Mouse (Mus musculus) cerebellum, adult 8-10 months (tissue): ENCODE measurements around the gene Hgd.

ENCODE experiments used
- DNase-seq: peaks from one replicate; pipeline ENCODE4 v3.0.0; 2022

The Hgd gene

DNA sequence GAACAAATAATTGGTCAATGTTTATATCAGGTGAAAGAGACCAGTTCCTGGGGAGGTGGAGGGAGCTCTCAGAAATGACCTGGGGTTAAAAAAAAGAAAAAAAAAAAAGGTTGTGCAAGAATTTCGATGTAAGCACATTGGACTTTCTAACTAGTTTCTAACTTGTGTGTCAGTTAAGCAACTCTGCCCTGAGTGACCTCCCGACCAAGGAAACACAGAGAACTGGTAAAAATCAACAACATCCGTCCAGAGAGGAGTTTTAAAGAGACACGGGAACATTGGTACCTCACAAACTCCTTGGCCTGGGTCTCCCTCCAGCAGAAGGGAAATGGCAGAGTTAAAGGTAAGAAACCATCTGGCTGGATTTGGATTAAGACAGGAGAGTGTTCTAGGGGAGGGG lies at the start of gene Hgd:
Hgd (plus strand) TSS at position 160 of the 400 bp plus-strand sequence.
- no peak for DNase-seq

DNA sequence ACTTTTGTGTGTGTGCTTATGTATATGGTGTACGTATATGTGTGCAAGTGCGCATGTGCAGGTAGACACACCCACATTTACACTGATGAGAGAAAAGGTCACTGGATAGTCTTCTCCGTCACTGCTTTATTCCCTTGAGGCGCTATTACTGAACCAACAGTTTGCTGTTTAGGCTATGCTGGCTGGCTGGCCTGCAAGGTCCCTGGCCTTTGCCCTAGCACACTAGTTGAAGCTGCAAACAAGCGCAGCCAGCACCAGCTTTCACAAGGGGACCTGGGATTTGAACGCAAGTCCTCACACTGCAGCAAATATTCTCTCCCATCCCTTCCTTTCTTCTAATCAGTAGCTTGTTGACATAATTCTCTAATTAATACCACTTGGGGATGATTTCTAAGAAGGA lies 49.8 kb upstream of the Hgd start:
- no peak for DNase-seq

DNA sequence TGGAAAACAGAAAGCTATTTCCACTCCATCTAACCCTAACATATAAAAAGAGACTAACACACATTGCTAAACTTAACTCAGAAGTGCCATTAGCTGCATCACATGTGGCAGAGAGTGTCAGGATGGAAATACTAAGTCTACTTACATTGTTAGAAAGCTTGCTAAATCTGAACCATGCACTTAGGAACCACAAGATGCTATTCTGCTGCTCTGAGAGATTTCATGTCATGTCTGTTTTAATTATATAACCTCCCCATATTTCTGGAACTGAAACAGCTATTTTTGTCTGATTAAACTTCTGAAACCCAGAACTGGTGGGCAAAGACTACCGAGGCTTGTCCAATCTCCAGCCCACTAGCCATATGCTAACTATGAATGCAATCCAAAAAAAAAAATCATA lies 47.9 kb upstream of the Hgd start:
- no peak for DNase-seq

DNA sequence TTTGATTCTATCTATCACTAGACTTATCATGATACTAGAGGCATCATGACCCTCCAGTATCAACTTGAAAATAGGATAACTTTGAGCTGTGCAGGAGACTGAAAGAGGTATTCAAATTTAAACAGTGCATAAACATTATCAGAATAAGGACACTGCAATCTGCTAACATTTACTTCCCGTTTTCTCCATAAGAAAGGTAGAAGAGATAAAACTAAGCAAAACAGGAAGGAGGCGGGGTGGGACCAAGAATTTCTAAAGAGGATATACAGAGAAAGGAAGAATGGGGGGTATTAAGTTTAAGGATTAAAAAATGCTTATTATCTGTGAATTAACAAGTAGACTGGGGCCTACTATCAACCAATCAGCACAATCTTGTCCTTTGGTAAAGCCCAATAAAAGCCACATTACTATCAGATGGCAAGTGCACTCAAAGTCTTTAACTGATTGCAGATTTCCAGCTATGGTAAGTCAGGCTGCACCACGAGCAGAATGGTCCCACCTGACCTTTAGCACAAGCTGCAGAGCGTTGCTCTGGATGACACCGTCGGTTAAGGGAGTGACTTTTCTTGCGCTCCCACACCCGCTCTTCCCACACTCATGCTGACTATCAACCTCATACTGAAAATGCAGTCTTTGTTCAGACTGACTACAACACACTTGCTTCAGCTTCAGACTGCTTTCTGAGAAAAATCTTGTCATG lies 46.4 kb upstream of the Hgd start:
- no peak for DNase-seq

DNA sequence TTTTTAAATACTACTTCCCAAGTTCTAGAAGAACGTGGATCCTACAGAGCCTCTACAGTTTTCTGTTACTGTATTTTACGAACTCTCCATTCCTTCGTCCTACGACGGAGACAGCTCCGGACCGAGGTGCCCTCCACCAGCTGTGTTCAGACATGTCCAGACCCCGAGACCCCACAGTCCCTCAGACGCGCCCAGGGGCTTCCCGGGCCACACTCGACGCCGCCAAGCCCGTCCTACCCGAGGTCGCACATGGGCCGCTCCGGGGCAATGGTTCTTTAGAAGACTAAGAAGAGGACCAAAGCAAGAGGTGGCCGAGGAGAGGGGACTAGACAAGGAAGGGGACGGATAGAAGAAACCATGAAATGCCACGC lies 40.7 kb upstream of the Hgd start:
- no peak for DNase-seq

DNA sequence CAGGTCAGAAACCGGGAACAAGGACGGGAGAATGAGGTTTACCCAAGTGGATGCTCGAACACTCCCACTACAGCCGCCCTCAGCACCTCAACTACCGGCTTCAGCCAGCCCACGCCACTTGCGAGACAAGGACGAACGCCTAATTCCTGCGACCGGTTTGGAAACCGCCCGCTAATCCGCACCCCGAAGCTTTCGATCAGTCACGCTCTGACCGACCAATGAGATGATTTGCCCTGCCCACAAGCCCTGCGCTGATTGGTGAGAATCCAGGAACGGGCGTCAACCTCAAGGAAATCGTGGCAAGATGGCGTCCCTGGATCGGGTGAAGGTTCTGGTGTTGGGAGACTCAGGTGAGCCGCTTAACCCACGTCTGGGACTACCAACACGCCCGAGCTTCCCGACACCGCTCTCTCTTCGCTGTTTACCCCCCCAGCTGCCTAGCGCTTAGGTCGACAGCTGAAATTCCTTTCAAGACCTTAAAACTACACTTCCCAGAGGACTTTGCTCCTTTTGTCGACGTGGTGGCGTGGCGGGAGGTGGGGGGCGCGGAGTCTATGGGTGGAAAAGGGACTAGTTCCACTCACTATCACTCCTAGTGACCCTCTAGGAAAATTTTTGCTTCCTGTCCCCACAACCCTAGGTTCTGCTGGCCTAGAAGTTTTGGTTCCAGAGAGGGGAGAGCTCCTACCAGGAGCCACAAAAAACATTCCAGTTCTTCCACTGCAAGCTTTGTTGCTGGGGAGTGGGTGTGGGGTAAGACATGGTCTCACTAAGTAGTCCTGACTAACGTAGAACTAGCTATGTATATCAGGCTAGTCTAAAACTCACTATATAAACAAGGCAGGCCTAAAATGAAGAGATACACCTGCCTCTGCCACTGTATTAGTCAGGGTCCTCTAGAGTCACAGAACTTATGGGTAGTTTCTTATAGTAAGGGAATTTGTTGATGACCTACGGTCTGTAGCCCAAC lies 40.1 kb upstream of the Hgd start, which contains the start of the genes Gtf2e1 and Rabl3:
Gtf2e1 (minus strand) TSS at position 179 of the 970 bp plus-strand sequence.
Rabl3 (plus strand) TSS at position 275 of the 970 bp plus-strand sequence.
- peak; percentile 97 for DNase-seq

DNA sequence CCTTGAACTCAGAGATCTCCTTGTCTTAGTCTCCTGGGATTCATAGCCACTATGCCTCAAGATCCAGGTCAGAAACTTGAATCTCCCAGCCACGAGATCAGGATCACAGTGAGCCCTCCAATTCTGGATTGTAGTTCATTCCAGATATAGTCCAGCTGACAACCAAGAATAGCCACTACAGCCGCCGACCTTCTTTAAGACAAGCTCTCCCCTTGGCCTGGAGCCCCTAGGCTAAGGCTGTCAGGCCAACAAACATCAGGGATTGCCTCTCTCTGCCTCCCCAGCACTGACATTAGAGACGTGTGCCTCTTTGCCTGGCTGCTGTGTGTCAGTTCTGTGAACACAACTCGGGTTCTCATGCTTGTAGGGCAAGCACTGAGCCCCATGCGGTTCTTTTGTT lies 39.2 kb upstream of the Hgd start:
- peak; percentile 22 for DNase-seq

DNA sequence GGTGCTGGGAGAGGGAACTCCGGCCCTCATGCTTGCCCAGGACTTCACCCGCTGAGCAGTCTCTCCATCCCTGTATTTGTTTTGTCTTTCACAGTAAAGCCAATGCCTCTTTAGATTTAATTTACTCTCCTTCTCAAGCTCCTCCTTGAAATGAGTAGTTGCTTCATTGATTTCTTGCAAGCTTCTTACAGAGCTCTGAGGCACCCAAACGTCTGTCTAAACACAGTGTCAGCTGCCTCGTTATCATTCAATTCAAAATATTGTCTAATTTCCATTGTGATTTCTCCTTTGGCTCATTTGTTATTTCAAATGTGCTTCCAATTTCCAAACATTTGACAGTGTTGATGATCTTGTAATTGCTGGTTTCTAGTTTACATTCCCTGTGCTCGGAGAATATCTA lies 33.6 kb upstream of the Hgd start:
- no peak for DNase-seq

DNA sequence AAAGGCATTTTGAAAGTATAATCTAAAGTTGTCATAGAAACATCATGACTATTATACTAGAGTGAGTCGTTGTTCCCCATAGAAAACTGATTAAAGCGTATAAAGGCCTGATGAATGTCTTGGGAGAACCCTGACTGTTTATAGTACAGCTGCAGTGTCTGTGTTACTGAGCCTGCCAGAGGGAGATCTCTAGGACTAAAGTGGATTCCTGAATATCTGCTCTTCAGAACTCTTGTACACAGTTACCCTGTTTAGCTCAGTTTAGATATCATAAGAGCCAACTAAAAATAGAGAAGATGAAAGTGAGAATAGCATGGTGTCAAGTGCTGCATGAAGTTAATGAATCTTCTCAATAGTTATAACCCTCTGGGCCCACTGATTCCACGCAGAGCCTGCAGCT lies 29.7 kb upstream of the Hgd start:
- DNase-seq: no peak

DNA sequence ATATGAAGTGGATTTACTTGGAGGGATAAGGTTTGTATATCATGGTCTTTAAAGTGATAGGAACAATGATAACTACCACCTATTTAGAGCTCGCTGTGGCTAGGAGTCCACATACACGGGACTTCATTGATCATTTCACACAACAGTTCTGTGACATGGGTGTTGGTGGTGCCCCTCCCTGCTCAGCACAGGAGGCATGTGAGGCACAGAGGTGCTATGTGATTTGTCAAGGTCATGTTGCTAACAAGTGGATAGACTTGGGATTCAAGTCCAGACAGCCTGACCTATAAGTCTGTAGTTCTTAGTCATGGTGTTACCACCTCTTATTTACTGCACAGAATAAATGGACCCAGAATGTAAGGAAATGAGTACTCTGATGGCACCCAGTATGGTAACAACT lies 29.0 kb upstream of the Hgd start:
- no peak for DNase-seq

DNA sequence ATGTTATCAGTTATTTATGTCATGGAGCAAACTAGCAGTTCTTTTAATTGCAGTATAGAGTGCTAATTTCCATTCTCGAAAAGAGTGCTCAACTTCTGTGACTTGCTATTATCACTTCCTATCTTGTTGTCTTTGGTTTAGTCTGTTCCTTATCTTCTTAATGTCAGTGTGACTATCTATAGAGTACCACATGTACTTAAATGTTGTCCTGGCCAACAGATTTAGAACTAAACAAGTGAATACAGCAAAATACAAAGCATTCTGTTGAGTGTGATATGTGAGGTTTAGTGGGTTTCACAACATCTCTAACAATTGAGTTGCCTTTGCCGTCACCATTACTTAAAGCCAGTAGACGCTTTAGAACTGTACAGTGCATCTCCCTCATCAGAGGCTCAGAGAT lies 27.1 kb upstream of the Hgd start:
- no peak for DNase-seq

DNA sequence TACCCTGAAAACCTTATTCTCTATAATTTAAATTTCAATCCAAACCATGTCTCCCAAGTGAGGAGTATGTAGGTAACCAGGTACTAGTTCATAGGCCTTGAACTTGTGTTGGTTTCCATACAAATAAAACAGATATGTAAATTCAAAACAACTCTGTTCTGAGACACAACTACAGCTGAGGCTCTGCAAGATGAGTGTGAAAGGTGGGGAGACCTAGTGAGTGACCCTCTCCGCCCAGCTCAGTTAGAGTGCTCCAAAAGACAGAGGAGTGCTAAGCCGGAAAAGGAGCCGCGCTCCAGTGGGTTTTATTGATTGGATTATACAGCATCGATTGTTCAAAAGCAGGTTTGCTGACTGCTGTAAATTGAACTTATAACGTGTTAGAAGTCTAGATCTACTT lies 17.5 kb upstream of the Hgd start:
- no peak for DNase-seq

DNA sequence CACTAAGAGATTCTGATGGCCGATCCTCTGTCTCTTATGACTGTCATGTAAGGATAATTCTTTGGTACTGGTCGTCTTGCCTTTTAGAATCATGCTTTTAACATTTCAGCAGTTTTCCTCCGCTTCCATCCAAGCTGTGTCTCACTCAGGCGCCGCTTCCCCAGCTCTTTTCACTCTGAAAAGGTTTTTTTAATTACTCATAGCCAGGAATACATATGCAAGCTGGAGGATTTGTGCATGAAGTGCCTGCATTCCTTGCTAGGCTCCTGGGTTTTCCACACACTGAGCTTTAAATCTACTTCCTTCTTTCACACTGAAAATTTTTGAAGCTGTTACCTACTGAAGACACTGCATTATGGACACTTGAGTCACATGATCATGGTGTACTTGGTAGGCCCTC lies 17.0 kb upstream of the Hgd start:
- no peak for DNase-seq

DNA sequence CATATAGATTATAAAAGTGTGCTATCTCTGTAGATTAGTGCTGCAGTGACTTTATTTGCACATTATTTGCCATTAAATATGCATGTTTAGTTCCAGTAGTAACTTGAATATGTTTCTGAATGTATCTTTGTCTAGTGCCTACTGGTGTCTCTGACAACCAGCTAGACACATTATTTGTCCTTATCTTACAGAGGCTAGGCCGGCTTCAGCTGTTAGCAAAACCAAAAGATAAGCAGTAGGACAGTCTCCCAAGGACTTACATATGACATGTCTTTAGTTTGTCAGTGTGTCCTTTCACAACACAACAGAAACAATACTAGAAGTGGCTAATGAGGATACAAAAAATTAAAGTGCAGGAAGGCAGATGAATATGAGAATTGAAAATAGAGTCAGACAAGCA lies 14.8 kb upstream of the Hgd start:
- DNase-seq: no peak

DNA sequence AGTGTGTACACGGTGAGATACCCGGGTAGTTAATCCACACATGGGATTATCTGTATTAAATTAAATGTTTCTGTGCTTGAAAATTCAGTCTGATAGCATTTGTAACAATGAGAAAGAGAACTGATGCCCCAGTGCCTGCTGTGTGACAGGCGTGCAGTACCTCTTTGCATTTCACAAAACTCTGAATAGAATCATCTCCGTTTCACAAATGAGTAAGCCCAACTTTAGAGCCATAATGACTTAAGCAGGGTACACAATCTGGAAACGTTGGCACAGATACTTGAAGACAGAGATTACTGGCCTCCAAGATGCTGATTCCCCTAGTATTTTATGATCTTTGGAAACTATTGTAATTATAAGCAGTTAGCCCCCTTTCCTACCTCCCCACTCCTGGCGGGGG lies 13.8 kb upstream of the Hgd start:
- no peak for DNase-seq

DNA sequence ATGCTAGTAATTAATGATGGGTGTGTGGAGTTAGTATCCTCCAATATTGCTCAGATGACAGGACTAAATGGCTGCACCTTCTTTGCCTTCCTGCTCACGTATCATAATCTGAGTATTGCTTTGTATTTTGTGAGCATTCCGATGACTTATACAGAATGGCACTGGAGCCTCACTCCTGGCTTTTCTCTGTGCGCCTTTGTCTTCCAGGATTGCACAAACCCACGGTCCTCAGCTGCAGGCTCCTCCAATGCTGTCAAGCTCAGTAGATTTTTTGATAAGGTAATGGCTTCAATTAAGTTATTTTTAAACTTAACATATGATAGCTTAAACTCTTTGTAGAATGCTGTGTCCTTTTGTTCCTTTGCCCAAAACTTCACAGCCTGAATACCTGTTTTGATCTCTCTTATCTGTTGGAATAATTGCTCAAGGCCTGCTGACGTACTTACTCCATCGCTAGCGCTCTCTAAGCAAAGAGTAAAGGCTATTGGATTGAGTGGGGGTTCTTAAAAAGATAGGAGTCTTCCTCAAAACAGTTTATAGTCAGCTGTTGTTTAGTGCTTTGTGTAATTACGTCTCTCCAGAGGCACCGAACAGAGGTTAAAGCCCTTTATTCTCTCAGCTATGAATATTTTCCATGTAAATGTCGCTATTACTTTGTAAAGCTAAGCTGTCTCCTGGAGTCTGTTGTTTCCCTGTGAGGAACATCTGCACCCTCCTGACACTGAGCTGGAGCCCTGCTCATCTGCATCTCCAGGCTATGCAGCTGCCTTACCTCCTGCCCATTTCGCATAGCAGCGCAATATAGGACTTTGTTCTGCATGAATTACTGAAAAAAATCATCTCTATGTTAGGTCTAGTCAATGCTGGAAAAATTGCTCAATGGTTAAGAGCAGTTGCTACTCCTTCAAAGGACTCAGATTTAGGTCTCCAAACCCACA lies 12.6 kb upstream of the Hgd start:
- DNase-seq: no peak

DNA sequence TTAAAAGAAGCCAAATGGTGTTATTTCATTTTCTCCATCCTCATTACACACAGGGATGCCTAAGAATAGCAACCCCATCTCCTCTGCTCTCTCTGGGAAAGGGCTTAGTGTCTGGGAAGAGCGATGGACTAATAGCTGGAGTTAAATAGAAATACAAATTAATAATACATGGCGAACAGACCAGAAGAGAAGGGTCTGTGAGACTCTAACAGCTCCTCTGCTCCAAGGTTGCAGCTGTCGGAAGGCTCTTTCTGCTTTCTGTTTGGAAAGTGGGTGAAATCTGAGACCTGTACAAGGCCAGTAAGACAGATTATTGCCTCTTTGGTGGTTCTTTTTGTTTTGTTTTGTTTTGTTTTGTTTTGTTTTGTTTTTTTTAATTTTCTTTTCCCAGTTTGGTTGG lies 8.4 kb upstream of the Hgd start:
- DNase-seq: no peak

DNA sequence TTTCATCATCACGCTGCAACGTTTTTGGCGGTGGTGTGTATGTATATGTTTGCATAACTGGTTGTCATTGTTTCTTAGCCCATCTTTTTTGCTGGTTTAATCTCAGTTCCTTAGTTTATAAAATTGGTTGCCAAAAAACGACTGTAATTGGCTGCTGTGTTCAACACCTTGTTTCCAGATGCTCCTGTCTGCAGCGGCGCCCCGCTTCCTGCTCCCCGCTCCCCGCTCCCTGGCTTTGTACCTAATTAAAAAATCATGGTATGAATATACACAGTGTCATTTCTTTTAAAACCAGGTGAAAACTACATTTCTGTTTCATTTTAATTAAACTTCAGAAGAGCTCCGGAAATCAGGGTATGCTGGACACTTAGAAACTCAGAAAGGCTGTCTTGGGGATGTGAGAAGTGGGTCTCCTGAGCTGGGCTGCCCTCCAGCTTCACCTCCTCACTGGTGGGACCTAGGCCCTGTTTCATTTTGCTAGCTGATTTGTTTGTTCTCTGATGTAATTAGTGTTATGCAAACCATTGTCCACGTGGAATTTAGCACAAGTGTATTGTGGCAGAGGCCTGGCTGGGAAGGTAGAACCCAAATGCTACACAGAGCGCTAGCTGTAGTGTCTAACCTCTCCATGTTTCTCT lies 7.7 kb upstream of the Hgd start:
- DNase-seq: no peak

DNA sequence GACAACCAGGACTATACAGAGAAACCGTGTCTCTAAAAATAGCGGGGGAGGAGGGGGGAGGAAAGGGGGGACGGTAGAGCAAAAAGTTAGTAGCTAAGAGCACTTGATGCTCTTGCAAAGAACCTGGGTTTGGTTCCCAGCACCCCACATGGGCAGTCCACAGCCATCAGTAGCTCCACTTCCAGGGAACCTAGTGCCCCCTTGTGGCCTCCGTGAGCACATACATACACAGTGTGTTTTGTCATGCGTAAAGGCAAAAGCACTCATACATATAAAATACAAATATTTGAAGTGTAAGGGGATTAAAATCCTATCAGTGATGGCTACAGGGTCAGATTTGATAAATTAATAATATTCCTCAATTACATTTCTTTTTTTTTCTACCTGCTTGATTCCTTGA lies 6.9 kb upstream of the Hgd start:
- no peak for DNase-seq

DNA sequence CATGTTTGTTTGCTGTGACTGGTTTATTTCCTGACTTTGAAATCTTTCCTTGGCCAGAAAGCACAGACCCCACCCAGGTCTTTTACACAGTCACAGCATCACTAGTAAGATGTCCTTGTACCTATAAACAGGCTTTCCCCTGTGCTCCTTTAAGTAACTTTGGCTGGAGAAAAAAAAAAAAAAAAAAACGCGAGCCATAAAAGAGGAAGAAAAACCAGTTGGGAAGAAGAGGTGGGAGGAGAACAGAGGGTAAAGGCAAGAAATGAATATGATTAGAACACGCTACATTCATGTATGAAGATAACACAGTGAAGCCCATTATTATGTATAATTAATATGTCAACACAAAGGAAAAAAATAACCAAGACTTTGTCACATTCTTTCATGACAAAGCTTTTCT lies 4.6 kb upstream of the Hgd start:
- DNase-seq: no peak

DNA sequence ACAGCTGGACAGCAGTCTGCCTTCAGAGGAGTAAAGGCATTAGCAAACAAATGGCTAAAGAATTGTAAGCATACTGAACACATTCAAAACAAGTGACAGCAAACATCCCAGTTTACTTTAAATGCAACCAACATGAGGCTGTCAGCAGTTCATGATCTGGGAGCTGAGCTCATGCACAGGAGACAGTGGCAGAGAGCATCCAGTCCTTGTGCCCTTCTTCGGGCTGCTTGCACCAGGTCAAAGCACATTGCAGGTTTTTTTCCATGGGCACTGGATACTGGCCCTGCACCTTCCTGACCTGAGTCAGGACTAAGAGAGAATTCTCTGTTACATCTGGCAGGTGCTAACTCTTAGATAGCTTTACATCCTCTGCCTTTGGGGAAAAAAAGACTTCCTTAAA lies 362 bp upstream of the Hgd start:
- no peak for DNase-seq

DNA sequence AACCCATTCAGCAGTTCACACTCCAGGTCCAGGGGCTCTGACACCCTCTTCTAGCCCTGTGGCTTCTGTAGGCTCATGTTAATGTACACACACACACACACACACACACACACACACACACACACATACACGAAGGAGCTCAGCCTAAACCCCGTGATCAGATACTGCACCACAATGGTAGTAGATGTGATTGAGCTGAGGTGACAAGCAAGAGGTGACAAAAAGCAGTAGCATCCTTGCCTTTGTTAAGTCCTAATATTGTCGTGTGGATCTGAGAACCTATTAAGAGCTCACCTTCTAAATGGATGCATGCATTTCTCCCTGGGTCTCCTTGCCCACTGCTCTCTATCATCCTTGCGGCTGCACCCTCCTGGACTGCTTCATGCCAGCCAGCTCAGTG lies 698 bp downstream of the Hgd start:
- no peak for DNase-seq

DNA sequence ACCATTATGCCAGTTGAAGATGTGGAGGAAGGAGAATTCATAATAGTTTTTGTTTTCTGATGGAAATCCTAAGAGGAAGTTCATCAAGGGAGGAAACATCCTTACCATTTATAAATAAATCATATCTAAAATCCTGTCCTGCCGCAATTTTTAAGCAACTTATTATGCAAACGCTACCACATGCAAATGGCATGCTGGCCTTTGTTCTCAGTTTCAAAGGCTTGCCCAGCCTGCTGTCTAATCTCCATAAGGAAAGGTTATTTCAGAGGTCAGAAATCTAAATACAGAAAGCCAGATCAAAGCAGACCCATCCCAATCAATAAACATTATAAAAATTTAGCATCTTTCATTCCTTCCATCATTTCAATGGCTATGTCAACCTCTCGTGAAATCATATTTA lies 1.9 kb downstream of the Hgd start:
- DNase-seq: no peak
